Mouse (Mus musculus): ENCODE measurements at regions not wholly inside any gene's neighbourhood (a gene's known extent, or its start where the extent isn't known, plus 50 kb on each side); places are given as distances from the start of the nearest gene placed in this dataset.

DNA sequence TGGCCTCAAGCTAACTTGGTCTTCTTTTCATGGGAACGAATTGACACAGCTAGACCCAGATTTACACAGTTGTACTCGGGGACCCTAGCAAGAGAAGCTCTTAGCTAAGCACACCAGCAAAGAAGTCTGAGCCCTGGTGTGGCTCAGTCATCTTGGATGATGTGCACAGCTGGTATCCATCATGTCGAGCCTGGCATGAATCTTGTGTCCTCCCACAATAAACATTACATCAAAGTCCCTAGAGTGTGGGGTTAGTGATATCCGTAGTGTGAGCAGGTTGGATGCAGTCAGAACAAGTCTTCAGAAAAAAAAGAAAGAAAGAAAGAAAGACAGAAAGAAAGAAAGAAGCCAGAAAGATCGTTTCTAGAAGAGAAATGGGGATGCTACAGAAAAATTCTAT is 52.1 kb upstream of the Hmcn1 start:
- TF ChIP-seq GATA1 (IDR thresholded peaks at IDR 0.05; ENCODE audit: low read length), result no peak

DNA sequence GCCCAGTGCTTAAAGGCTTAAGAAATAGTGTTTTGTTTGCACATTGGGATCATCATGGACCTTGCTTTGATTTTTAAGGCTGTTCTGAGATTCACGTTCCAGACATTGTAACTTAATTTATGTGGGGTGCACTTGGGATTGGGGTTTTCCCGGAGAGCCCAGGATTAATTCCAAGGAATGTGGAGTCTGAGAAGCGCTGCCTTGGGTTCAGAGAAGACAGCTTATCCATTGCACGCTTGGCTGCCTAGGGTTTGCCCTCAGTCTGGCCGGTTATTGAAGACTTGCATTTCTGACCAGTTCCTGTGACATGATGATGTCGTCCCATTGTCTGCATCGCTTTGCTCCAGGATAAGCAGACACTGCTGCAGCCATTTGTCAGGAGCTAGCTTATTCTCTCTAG is 53.4 kb upstream of the Hmcn1 start:
- TF ChIP-seq GATA1 (IDR thresholded peaks at IDR 0.05; ENCODE audit: low read length), result no peak

GRCm38 (mm10) chr1:151049726-151050506 is 56.7 kb upstream of the Hmcn1 start:
- no peak for TF ChIP-seq GATA1 (IDR thresholded peaks at IDR 0.05; ENCODE audit: low read length)

DNA sequence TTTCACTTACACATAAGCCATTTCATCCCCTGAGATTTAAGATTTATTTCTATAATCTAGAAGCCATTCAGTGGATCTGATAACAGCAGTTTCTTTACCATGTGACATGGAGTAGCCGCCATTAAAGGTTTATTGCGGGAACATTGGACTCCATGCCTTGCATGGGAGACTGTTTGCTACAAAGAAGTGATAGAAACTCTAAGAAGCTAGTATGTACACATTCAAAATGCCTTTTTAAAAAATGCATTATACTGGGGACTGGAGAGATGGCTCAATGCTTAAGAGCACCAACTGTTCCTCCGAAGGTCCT is 57.2 kb upstream of the Hmcn1 start:
- TF ChIP-seq GATA1 (IDR thresholded peaks at IDR 0.05; ENCODE audit: low read length), result no peak

GRCm38 (mm10) chr1:151053268-151053667 is 60.0 kb upstream of the Hmcn1 start:
- TF ChIP-seq GATA1 (IDR thresholded peaks at IDR 0.05; ENCODE audit: low read length), result no peak

DNA sequence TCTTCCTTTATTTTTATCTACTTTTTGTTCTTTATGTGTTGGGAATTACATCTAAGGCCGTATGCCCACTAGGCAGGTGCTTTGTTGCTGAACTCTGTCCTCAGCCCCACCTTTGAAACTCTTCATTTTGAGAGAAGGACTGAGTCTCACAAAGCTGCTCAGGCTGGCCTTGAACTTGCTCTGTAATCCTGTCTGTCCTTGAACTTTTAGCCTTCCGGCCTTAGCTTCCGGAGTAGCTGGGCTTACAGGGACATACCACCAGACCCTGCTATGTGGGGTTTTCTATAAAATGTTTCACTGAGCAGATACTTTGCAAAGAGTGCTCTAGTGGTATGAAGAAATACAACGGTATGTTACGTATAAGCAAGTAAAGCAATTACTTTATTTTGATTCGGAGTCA is 62.2 kb upstream of the Hmcn1 start:
- no peak for TF ChIP-seq GATA1 (IDR thresholded peaks at IDR 0.05; ENCODE audit: low read length)

DNA sequence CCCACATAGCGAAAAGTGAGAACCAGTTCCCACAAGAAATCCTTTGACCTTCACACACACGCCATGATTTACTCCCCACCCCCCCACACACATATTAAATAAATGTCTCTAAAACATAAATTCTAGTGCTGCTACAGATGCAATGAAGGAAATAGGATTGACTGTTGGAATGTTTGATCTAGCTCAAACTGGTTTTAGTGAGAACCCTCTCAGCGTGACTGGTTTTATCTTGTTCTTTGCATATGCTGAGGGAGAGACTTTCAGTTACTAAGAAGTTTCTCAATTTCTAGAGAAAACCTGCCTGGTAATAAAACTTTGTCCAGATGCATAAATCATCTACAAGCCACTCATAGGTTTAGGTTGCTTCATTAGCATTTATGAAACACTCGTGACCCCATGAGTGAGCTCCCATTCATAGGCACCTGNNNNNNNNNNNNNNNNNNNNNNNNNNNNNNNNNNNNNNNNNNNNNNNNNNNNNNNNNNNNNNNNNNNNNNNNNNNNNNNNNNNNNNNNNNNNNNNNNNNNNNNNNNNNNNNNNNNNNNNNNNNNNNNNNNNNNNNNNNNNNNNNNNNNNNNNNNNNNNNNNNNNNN is 66.4 kb upstream of the Hmcn1 start:
- no peak for TF ChIP-seq GATA1 (IDR thresholded peaks at IDR 0.05; ENCODE audit: low read length)

GRCm38 (mm10) chr1:151065090-151065567 is 71.9 kb upstream of the Hmcn1 start:
- TF ChIP-seq GATA1 (IDR thresholded peaks at IDR 0.05; ENCODE audit: low read length), result no peak

DNA sequence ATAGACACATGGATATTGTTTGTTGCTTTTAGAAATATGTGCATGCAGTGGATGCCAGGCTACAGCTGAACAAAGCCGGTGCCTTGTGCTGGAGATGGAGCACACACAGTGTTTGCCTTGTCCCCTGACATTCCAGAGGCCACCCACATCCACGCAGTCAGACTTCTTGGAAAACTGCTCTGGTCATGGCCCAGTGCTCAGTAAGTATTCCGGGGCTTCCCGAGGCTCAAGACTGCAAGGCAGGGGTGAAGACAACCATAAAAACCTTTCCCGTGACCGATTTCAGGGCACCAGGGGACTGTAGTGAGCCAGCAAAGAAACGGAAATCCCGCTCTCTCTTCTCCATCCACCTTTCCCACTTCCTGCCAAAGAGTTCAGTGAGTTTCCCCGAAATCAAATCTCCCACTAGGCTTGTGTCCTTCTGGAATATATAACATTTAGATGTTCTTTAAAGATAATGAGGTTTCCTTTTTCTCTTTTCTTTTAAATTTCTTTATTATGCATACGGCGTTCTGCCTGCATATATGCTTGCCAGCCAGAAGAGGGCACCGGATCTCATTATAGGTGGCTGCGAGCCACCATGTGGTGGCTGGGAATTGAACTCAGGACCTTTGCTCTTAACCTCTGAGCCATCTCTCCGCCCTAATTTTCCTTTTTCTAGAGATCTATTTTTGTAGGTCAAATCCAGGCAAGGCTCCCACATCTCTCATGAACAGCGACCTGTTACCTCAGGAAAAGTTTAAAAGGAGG is 73.3 kb upstream of the Hmcn1 start:
- TF ChIP-seq GATA1 (IDR thresholded peaks at IDR 0.05; ENCODE audit: low read length), result no peak

DNA sequence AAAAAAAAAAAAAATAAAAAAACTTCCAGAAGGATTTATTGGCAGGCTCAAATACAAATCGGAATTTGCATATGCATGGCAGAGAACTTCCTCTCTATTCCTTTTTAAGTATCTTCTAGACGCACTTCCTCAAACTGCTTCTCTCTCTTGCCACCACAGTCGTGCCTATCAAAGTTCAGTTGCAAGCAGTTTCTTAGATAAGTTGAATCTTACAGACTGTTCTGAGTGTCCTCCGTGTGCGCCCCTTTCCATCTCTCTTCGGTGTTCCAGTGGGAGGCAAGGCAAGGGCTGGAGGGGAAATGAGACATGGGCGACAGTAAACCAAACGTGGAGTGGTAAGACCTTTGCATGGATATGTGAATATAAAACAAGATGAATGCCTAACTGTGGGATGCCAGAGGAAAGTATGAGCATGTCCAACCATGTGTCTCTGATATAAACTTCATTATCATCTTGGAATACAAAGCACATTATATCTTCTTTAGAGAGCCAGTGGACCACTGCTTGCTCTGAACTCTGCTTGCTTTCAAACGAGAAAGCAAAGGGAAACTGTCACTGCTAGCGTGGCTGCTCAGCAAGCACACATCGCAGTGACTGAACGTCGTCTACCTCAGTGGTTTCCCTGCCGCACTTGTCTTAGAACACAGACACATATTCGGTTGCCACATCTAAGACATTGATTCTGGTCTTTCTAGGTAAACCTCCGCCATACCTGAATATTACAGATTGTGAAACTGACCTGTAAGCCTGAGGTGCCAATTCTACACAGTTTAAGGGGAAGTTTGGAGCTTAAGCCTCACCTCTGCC is 81.5 kb upstream of the Hmcn1 start:
- no peak for TF ChIP-seq GATA1 (IDR thresholded peaks at IDR 0.05; ENCODE audit: low read length)

GRCm38 (mm10) chr1:151075541-151075940 is 82.3 kb upstream of the Hmcn1 start:
- TF ChIP-seq GATA1 (IDR thresholded peaks at IDR 0.05; ENCODE audit: low read length), result no peak

DNA sequence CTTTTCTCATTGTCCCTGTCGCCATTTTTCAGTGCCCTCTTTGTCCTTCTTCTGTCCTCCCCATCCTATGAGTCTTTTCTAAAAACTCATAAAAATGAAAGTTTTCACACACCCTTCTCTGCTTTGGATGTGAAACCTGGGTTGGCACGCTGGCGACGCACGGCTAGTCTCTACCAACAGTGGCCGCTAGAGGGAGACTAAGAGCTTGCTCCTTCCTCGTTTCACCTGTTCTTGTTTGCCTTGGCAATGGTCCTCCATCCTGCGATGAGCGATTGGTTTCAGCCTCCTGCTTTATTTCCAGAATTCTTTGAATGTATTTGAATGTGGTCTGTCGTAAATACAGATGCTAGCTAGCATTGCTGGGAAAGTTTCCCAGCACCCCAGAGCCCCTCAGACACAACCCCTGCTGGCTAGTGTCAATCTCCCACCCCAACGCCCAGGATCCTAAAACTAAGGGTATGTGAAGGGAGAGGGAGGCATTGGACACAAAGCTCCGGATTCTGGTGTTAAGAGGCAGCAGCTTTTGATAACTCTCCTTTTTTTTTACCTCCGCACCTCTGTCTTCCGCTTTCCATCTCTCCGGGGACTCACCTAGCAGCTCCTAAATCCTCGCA is 85.8 kb upstream of the Hmcn1 start:
- no peak for TF ChIP-seq GATA1 (IDR thresholded peaks at IDR 0.05; ENCODE audit: low read length)

- TF ChIP-seq GATA1 (IDR thresholded peaks at IDR 0.05; ENCODE audit: low read length), result peak; percentile 86
Measured at GRCm38 (mm10) chr1:151079614-151080360, 86.6 kb upstream of the Hmcn1 start.

GRCm38 (mm10) chr1:151080510-151080980 is 87.3 kb upstream of the Hmcn1 start:
- no peak for TF ChIP-seq GATA1 (IDR thresholded peaks at IDR 0.05; ENCODE audit: low read length)
